Mouse (Mus musculus) limb, embryonic 15.5 days (tissue): ENCODE data around the gene Gmip. TPM values are rescaled to one million over a fixed set of nuclear protein-coding genes. Genes with fewer than 3 reads are reported as not detected.

ENCODE experiments used
- ATAC-seq: fragments of 200-750 bp; cut with Nextera tagmentation; 2 replicates; pipeline ENCODE4 v1.8.0; 2017; ENCODE audit warnings: low read depth, moderate TSS enrichment; ENCODE audit not compliant: insufficient number of reproducible peaks, low FRiP score, low TSS enrichment
- H3K27ac ChIP-seq: fragments of 300-500 bp; sonication (generic); 2 replicates; pipeline ENCODE4 v1.5.1; 2015; ENCODE audit warnings: moderate library complexity, mild to moderate bottlenecking, inconsistent platforms
- H3K27me3 ChIP-seq: fragments of 300-500 bp; sonication (generic); 2 replicates; pipeline ENCODE4 v1.6.1; 2015; ENCODE audit warnings: inconsistent platforms
- H3K36me3 ChIP-seq: fragments of 300-500 bp; sonication (generic); 2 replicates; pipeline ENCODE4 v1.6.1; 2015; ENCODE audit warnings: inconsistent platforms
- H3K4me1 ChIP-seq: fragments of 300-500 bp; sonication (generic); 2 replicates; pipeline ENCODE4 v1.6.1; 2015; ENCODE audit warnings: inconsistent platforms
- H3K4me2 ChIP-seq: fragments of 300-500 bp; sonication (generic); 2 replicates; pipeline ENCODE4 v1.6.1; 2015; ENCODE audit warnings: mild to moderate bottlenecking, inconsistent platforms
- H3K4me3 ChIP-seq: fragments of 300-500 bp; sonication (generic); 2 replicates; pipeline ENCODE4 v1.5.1; 2015; ENCODE audit warnings: mild to moderate bottlenecking, inconsistent platforms
- H3K9ac ChIP-seq: fragments of 300-500 bp; sonication (generic); 2 replicates; pipeline ENCODE4 v1.6.1; 2015; ENCODE audit warnings: inconsistent platforms
- H3K9me3 ChIP-seq: fragments of 300-500 bp; sonication (generic); 2 replicates; pipeline ENCODE4 v1.6.1; 2016; ENCODE audit warnings: inconsistent platforms
- WGBS: fragments of 180-500 bp; shearing (Covaris S2); methylation state at CpG from one replicate; pipeline ENCODE4 v1.1.7; 2015; 5-methylcytosine and 5-hydroxymethylcytosine counted together
- polyA plus RNA-seq: library from polyadenylated mRNA; unstranded; fragments of >200 nt; fragmentation: Nextera tagmentation; extraction: Ambion mirVana; gene quantifications from 2 replicates; pipeline ENCODE4 v1.2.1, GENCODE M21; 2015

Gene Gmip
- 10.4 and 10.8 TPM in 2 replicates for polyA plus RNA-seq

DNA sequence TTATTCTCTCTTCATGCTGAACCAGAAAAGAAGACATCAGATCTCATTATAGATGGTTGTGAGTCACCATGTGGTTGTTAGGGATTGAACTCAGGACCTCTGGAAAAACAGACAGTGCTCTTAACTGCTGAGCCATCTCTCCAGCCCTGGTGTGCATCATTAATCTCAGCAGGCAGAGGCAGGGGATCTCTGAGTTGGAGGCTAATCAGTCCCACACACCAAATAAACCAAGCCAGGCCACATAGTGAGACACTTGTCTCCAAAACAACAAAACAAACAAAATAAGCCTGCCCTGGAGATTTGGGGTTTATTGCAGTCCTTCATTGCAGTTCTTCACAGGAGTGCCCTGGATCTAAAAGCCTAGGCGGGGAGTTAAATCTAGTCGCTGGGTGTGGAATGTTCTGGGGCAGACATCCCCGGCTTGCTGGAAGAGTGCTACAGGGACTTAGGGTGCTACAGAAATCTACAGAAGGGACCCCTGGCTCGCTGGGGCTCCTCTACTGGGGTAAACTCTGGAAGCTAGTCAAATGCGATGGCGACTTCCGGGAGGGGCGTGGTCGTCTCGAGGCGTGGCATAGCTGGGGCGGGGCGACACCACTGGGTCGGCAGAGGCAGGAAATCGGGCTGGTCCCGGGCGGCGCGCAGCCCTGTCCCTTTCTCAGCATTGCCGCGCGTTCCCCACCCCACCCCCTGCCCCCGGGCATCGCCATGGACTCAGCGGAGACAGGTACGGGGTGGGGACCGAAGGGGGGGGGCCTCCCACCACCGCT is at the start of gene Gmip:
Gene Gmip, plus strand, starts transcription at position 586 of the 770 bp plus-strand sequence.
- peaks cover 12% of the 10 kb centered on the region for H3K4me1 ChIP-seq
- 6% methylated on average over 28 of the region's 28 CpGs for WGBS
- H3K36me3 ChIP-seq, result peaks cover 67% of the 10 kb centered on the region
- H3K4me3 ChIP-seq, result peak within 1 kb of the TSS; percentile 54
- no peaks in the 10 kb centered on the region for H3K27me3 ChIP-seq
- H3K9me3 ChIP-seq, result no peaks in the 10 kb centered on the region
- peak within 1 kb of the TSS; percentile 55 for H3K9ac ChIP-seq
- peak within 1 kb of the TSS; percentile 88 for H3K4me2 ChIP-seq
- peak; percentile 71 for ATAC-seq
- H3K27ac ChIP-seq, result peak within 1 kb of the TSS; percentile 38

DNA sequence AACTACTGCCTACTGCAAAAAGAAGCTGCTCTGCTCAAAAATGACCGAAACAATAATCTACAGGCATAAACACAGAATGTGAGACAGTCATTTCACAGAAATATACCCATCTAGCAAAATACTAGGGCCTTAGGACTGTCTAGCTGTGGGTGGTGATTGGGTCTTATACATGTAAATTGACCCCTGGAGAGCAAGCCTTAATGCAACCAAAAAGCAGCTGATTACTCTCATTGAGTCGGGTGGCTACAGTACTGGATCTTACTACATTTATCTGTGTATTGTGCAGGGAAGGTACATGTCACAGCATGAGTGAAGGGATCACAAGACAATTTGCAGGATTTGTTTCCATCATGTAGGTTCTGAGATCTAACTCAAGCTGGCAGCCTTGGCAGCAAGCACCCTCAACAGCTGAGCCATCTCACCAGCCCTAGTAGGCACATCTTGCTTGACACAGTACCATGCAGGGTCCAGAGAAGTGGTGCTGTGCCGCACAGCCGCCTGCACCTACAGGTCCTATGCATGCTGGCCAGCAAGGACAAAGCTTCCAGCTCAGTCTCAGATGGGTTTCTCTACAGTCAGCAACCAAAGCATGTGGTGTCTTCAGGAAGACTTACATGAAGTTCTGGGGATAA is 46.5 kb upstream of the Gmip start:
- Histone ChIP-seq H3K4me2 (no peak overlapping the region), H3K36me3 (peaks cover 67% of the 10 kb centered on the region), H3K4me1 (no peaks in the 10 kb centered on the region), H3K4me3 (no peak overlapping the region), H3K9ac (no peak overlapping the region), H3K27me3 (no peaks in the 10 kb centered on the region), H3K9me3 (no peaks in the 10 kb centered on the region), H3K27ac (no peak overlapping the region)
- 89% methylated on average over 4 of the region's 4 CpGs for WGBS
- ATAC-seq, result no peak

DNA sequence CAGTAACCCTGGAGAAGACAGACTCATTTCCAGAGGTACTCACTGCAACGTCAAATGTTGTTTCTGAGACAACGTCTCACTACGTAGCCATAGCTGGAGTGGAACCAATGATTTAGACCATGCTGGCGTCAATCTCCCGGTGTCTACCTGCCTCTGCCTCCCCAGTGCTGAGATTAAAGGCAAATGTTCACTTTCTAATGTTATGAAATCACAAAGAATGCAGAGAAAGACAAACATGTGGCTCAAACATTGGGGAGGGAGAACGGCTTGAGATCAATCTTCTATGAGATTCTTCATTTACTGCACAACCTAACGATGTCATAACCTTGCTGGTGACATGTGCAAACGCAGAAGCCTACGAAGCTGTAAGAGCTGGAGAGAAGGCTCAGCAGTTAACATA is 37.3 kb upstream of the Gmip start:
- H3K9me3 ChIP-seq, result no peaks in the 10 kb centered on the region
- 68% methylated on average over 9 of the region's 9 CpGs for WGBS
- H3K27me3 ChIP-seq, result no peaks in the 10 kb centered on the region
- H3K36me3 ChIP-seq, result peaks cover 40% of the 10 kb centered on the region
- peaks cover 17% of the 10 kb centered on the region for H3K4me1 ChIP-seq
- no peak overlapping the region for H3K4me2 ChIP-seq
- no peak overlapping the region for H3K9ac ChIP-seq
- no peak overlapping the region for H3K4me3 ChIP-seq
- no peak overlapping the region for H3K27ac ChIP-seq
- ATAC-seq, result no peak

DNA sequence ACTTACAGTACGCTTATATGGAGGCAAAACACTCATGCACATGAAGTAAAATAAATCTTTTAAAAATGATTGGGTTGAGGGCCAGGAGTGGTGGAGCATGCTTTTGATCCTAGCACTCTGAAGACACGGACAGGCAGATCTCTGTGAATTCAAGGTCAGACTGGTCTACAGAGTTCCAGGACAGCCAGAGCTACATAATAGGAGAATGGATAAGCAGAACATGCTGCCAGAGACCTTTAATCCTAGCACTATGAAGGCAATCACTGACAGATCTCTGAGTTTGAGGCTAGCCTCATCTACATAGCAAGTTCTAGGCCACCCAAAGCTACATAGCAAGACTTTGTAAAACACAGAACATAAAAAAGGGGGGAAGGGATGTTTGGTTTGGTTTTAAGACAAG is 36.4 kb upstream of the Gmip start:
- WGBS, result 73% methylated on average over 2 of the region's 2 CpGs
- Histone ChIP-seq H3K4me2 (no peak overlapping the region), H3K36me3 (peaks cover 31% of the 10 kb centered on the region), H3K27me3 (no peaks in the 10 kb centered on the region), H3K9ac (no peak overlapping the region), H3K4me3 (no peak overlapping the region), H3K9me3 (no peaks in the 10 kb centered on the region), H3K27ac (no peak overlapping the region), H3K4me1 (peaks cover 17% of the 10 kb centered on the region)
- no peak for ATAC-seq

DNA sequence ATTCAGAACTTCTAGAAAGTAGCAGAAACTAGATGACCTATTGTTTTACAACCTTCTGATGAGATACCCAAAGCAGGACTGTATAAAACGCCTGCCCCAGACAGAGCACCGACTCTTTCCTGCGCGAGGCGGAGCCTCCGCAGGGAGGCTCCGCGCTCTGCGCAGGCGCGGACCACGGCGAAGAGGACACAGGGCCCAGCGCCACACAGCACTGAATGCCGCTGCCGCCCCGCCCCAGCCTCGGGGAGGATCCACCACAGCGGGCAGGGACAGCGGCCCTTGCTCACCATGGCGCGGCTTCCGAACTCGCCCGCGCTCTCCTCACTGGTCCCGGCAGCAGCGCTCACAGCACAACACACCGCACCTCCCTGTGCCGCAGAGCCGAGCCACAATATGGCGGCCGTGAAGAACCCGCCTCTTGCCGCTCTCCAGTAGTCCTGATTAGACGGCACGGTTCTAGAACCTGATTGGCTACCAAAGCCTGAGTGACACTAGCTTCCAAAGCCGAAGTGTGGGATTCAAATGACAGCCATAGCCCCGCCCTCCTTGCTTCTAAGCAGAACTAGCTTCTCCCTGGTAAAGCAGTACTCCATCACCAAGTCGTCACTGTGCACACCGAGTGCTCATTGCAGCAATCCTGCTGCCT is 33.9 kb upstream of the Gmip start, which contains the start of gene Gm20422:
Gene Gm20422, minus strand, starts transcription at position 384 of the 646 bp plus-strand sequence.
- Histone ChIP-seq H3K4me1 (peaks cover 17% of the 10 kb centered on the region), H3K9ac (peak within 1 kb of the TSS; percentile 94), H3K9me3 (no peaks in the 10 kb centered on the region), H3K36me3 (peaks cover 8% of the 10 kb centered on the region; the same call in 1 of the 2 replicates), H3K27me3 (no peaks in the 10 kb centered on the region), H3K27ac (peak within 1 kb of the TSS; percentile 100), H3K4me3 (peak within 1 kb of the TSS; percentile 74), H3K4me2 (peak within 1 kb of the TSS; percentile 50)
- WGBS, result under 1% methylated on average over 41 of the region's 41 CpGs
- peak; percentile 99 for ATAC-seq

DNA sequence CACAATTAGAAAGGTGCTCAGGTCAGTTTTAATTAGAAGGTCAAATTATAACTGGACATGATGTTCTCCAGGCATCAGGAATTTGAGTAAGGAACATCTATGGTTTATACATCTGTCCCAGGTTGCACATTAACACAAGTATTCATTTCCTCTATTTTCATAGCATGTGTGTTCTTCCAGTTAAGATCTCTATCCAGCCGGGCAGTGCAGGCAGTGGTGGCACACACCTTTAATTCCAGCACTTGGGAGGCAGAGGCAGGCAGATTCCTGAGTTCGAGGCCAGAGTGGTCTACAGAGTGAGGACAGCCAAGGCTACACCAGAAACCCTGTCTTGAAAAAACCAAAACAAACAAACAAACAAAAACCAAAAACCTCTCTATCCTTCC is 33.3 kb upstream of the Gmip start:
- Histone ChIP-seq H3K27me3 (no peaks in the 10 kb centered on the region), H3K4me2 (peak overlapping the region; percentile 36), H3K9ac (no peak overlapping the region), H3K36me3 (peaks cover 3% of the 10 kb centered on the region; the same call in 1 of the 2 replicates), H3K4me1 (peaks cover 17% of the 10 kb centered on the region), H3K4me3 (peak overlapping the region; percentile 74), H3K9me3 (no peaks in the 10 kb centered on the region), H3K27ac (peak overlapping the region; percentile 100; the same call in 1 of the 2 replicates)
- ATAC-seq, result no peak
- WGBS, result 40% methylated on average over 2 of the region's 2 CpGs

DNA sequence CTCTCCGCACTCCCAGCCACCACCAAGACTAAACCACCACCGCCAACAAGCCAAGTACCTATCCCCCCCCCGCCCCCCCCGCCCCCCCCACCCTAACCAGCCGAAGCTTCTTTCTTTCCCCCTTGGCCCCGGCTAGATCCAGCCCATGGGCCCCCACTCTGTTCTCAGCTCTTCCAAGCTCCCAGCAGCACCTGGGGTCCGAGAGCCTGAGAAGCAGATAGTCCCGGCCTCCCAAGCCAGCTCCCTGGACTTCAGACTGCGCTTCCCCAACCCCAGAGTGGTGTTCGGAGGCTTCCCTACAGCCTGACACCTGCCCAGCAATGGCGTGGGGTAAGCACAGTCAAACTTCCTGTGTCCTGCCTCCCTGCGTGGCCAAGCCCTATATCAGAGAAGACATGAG is 31.4 kb upstream of the Gmip start:
- H3K4me3 ChIP-seq, result no peak overlapping the region

DNA sequence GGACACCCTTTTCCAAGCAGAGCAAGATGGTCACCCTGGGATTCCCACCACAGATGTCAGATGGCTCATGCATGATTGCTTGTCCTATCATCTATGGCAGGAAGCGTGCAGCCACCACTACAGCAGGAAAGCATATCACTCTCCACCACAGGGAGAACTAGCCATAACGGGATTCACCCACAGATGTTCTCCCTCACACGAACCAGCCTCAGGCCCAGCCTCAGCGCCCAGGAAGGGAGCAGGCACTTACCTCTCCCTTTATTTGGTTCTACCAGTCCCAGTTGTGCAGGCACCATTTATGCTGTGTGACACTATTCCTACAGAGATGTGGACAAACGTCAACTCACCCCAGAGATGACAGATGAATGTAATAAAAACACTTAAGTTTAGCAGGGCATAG is 19.4 kb upstream of the Gmip start:
- Histone ChIP-seq H3K4me3 (no peak overlapping the region), H3K27ac (no peak overlapping the region), H3K4me1 (peaks cover 17% of the 10 kb centered on the region), H3K4me2 (no peak overlapping the region), H3K36me3 (peaks cover 7% of the 10 kb centered on the region), H3K9me3 (no peaks in the 10 kb centered on the region), H3K9ac (no peak overlapping the region), H3K27me3 (no peaks in the 10 kb centered on the region)
- WGBS, result 85% methylated on average over 5 of the region's 5 CpGs
- ATAC-seq, result no peak

More for the DNA sequence above, 31.4 kb upstream of the Gmip start:
- H3K4me2 ChIP-seq, result no peak overlapping the region
- no peaks in the 10 kb centered on the region for H3K9me3 ChIP-seq
- H3K4me1 ChIP-seq, result peaks cover 13% of the 10 kb centered on the region
- 67% methylated on average over 12 of the region's 12 CpGs for WGBS
- no peaks in the 10 kb centered on the region for H3K36me3 ChIP-seq
- H3K27me3 ChIP-seq, result no peaks in the 10 kb centered on the region
- H3K27ac ChIP-seq, result no peak overlapping the region
- no peak overlapping the region for H3K9ac ChIP-seq
- ATAC-seq, result no peak

DNA sequence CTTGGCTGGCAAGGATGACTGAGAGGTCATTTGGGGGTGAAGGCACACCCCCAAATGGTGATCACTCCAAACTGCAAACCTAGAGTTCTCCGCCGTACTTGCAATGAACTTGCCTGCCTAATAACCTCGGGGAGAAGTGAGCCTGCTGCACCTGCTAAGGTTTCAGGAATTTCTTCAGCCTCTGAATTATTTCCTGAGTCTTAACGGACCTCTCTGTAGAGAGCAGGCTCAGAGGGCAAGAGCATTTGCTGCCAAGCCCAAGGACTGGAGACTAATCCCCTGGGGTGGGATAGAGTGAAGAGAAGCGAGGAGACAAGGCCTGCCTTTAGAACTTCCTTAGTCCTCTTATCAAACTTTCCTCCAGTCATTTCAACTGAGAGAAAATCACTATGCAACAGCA is 18.7 kb upstream of the Gmip start:
- 0 out of 2 replicates have a peak overlapping the region, but pooled peaks have one; percentile 79 for H3K4me3 ChIP-seq
- no peaks in the 10 kb centered on the region for H3K9me3 ChIP-seq
- no peaks in the 10 kb centered on the region for H3K27me3 ChIP-seq
- peaks cover 13% of the 10 kb centered on the region for H3K36me3 ChIP-seq
- ATAC-seq, result no peak
- no peak overlapping the region for H3K9ac ChIP-seq
- WGBS, result 65% methylated on average over 5 of the region's 5 CpGs
- H3K27ac ChIP-seq, result no peak overlapping the region
- H3K4me2 ChIP-seq, result peak overlapping the region; percentile 68
- peaks cover 17% of the 10 kb centered on the region for H3K4me1 ChIP-seq

DNA sequence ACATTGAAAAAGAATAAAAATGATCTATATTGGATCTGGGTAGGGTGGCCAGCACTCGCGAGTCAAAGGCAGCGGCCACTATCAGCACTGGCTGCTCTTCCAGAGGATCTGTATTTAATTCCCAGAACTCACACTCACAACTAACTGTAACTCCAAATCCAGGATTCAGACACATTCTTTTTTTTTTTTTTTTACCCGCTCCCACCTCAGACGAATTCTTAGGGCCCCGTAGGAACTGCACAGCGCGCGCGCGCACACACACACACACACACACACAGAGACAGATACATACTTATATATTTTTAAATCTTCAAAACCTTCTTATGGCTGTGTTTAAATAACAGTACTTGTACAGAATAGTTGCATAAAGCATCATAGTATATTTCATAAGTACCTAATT is 18.1 kb upstream of the Gmip start:
- Histone ChIP-seq H3K4me2 (peak overlapping the region; percentile 68), H3K36me3 (peaks cover 19% of the 10 kb centered on the region), H3K9ac (peak overlapping the region; percentile 88), H3K4me3 (peak overlapping the region; percentile 79), H3K27ac (peak overlapping the region; percentile 94), H3K27me3 (no peaks in the 10 kb centered on the region), H3K9me3 (no peaks in the 10 kb centered on the region), H3K4me1 (peaks cover 17% of the 10 kb centered on the region)
- WGBS, result 33% methylated on average over 11 of the region's 11 CpGs
- ATAC-seq, result no peak

DNA sequence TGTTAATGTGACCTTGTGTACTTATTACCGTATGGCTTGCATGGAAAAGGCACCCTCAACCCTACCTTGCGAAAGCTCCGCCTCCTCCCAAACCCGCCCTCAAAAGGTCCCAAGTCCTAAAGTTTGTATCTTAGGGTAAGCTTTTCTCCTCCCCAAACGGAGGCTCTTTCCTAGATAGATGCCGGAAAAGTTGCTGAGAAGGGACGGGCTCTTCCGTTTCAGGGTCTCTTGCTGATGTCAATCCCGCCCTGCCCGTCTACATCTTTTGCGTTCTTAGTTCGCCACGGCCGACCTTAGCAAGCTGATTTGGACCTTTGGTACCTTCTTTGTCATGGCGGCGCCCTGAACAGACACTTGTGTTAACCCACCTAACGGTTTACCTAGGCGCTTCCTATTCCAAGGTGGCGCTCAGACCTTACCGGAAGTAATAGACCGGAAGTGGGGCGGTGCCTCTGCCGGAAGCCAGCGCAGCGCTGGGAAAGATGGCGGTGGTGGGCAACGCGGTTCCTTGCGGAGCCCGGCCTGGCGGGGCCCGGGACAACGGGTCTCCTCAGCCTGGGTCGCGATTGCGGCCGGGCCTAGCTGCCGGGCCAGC is 17.6 kb upstream of the Gmip start, which contains the start of the genes Atp13a1 and Zfp866:
Gene Atp13a1, plus strand, starts transcription at position 391 of the 595 bp plus-strand sequence.
Gene Zfp866, minus strand, starts transcription at position 406 of the 595 bp plus-strand sequence.
- WGBS, result under 1% methylated on average over 35 of the region's 38 CpGs
- Histone ChIP-seq H3K27ac (peak within 1 kb of the TSS; percentile 94), H3K4me2 (peak within 1 kb of the TSS; percentile 68), H3K9ac (peak within 1 kb of the TSS; percentile 88), H3K36me3 (peaks cover 24% of the 10 kb centered on the region), H3K27me3 (no peaks in the 10 kb centered on the region), H3K9me3 (no peaks in the 10 kb centered on the region), H3K4me3 (peak within 1 kb of the TSS; percentile 79), H3K4me1 (peaks cover 17% of the 10 kb centered on the region)
- ATAC-seq, result peak; percentile 87
